Mouse (Mus musculus) MEL (cell line): ENCODE results near the gene Exoc5.

Source experiments
- CHD2 ChIP-seq: IDR thresholded peaks from 2 replicates; pipeline ENCODE4 v1.6.1; 2011; ENCODE audit warnings: low read length, improper control_type of control experiment
- CTCF ChIP-seq, 3 experiments: IDR thresholded peaks in 2 of 3; conservative IDR thresholded peaks in 1 of 3; 2 replicates each; pipeline ENCODE4 v1.5.1; 2011 to 2012; ENCODE audit warnings: low read length in 3 of 3, low read depth in 2 of 3, mild to moderate bottlenecking in 2 of 3, improper control_type of control experiment in 1 of 3, inconsistent platforms in 1 of 3, mixed read lengths in 1 of 3, moderate library complexity in 1 of 3; ENCODE audit not compliant: control insufficient read depth in 1 of 3, insufficient read depth in 1 of 3, poor library complexity in 1 of 3, severe bottlenecking in 1 of 3
- GATA1 ChIP-seq: IDR thresholded peaks from 2 replicates; pipeline ENCODE4 v1.6.1; 2011; ENCODE audit warnings: low read depth, low read length, improper control_type of control experiment
- MAX ChIP-seq: IDR thresholded peaks from 2 replicates; pipeline ENCODE4 v1.6.1; 2011; ENCODE audit warnings: low read length, improper control_type of control experiment
- MXI1 ChIP-seq: IDR thresholded peaks from 2 replicates; pipeline ENCODE4 v1.6.1; 2011; ENCODE audit warnings: mild to moderate bottlenecking, low read depth, low read length, improper control_type of control experiment
- MYB ChIP-seq: IDR thresholded peaks from 2 replicates; pipeline ENCODE4 v1.6.1; 2011; ENCODE audit warnings: mild to moderate bottlenecking, low read depth, low read length, improper control_type of control experiment
- NRF1 ChIP-seq: IDR thresholded peaks from 2 replicates; pipeline ENCODE4 v1.6.1; 2014; ENCODE audit warnings: low read depth, mild to moderate bottlenecking, inconsistent platforms, low read length, improper control_type of control experiment, moderate library complexity; ENCODE audit not compliant: poor library complexity, insufficient read depth, severe bottlenecking
- POLR2A ChIP-seq, 2 experiments: IDR thresholded peaks; 2 replicates each; pipeline ENCODE4 v1.6.1; 2011 to 2012; ENCODE audit warnings: low read length in 2 of 2, mild to moderate bottlenecking in 2 of 2, control low read depth in 1 of 2, improper control_type of control experiment in 1 of 2, low read depth in 1 of 2, moderate library complexity in 1 of 2; ENCODE audit not compliant: control insufficient read depth in 1 of 2, insufficient read depth in 1 of 2, poor library complexity in 1 of 2
- POLR2AphosphoS5 ChIP-seq: IDR thresholded peaks from 2 replicates; pipeline ENCODE4 v1.6.1; 2012; ENCODE audit warnings: low read depth, borderline replicate concordance, mild to moderate bottlenecking, inconsistent platforms, low read length, moderate library complexity, mixed read lengths
- SIN3A ChIP-seq: IDR thresholded peaks from 2 replicates; pipeline ENCODE4 v1.6.1; 2012; ENCODE audit warnings: low read length, improper control_type of control experiment, inconsistent platforms
- TBP ChIP-seq: IDR thresholded peaks from 2 replicates; pipeline ENCODE4 v1.8.0; 2011; ENCODE audit warnings: low read depth, low read length, improper control_type of control experiment
- USF1 ChIP-seq: IDR thresholded peaks from 2 replicates; pipeline ENCODE4 v1.6.1; 2014; ENCODE audit warnings: low read depth, mild to moderate bottlenecking, inconsistent platforms, low read length, improper control_type of control experiment, moderate library complexity

- TF ChIP-seq NRF1 (peak; percentile 58; the same call in 1 of the 2 replicates), MAX (peak; percentile 56; the same call in 1 of the 2 replicates), CTCF (IDR thresholded peaks at IDR 0.05 in 2 of 3, conservative IDR thresholded peaks at IDR 0.05 in 1 of 3; ENCODE audit: control insufficient read depth in 1 of 3, insufficient read depth in 1 of 3, low read depth in 2 of 3, low read length in 3 of 3, poor library complexity in 1 of 3, severe bottlenecking in 1 of 3) (no peak), MYB (no peak), POLR2A (IDR thresholded peaks at IDR 0.05; ENCODE audit: control insufficient read depth in 1 of 2, insufficient read depth in 1 of 2, low read depth in 1 of 2, low read length in 2 of 2, poor library complexity in 1 of 2) (peak; percentile 86 to 93), POLR2AphosphoS5 (no peak), CHD2 (no peak), USF1 (no peak; the same call in 1 of the 2 replicates), GATA1 (no peak), MXI1 (peak; percentile 84), SIN3A (peak; percentile 93), TBP (peak; percentile 78)
Measured at GRCm38 (mm10) chr14:49066274-49066823, at the start of gene Exoc5.
